Mouse (Mus musculus): Measurements from ENCODE around the gene Tax1bp3. TPM values are rescaled to one million over a fixed set of nuclear protein-coding genes. Genes with fewer than 3 reads are reported as not detected.
A peak's percentile ranks its signal among the peaks of the same experiment; 100 is the strongest.

Tax1bp3 gene
- polyA plus RNA-seq (2014; fragmentation: Nextera tagmentation; extraction: Ambion mirVana): 149 and 165 TPM in 2 replicates

DNA sequence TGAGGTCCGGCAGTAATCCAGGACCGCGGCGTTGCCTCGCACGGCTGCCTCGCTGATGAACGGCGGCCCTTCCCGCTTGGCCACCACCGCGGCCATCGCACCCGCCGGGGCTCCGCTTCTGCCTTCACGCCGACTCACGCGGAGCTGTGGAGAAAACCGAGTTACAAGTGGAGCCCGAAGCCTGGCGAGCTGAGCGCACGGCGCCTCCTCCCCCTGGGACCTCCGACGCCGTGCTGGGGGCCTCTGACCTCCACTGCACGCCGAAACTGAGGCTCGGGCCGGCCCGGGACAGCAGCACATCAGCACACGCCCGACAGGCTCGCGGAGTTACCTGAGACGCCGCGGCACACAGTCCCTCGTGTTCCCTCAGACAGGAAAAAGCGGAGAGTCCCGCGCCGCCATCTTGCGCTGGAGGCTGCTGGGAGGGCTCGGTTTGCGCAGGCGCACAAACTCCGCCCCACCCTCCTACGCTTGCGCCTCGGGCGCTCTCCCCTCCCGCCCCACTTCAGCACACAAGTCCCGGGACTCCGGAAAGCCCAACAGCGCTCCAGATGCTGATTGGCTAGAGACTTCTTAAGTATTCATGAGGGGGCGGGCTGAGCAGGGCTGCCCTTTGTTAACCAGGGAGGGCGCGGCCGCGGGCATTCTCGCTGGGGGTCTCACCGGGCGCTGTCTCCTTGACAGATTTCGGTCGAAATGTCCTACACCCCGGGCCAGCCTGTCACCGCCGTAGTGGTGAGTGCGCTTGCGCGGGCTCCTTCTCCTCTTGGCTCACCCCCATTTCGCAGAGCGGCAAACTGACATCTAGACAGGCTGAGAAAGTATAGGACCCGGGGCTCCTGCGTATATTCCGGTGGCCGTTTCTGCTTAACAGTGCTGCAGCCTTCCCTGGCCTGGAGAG lies at the start of gene Tax1bp3, which contains the start of gene Emc6:
Gene Tax1bp3, plus strand, starts transcription at position 476 of the 901 bp plus-strand sequence.
Gene Emc6, minus strand, starts transcription at position 430 of the 901 bp plus-strand sequence.
- DNase-seq (peak; percentile 98), ATAC-seq (ENCODE audit: low FRiP score, low TSS enrichment) (peak; percentile 98)
- Histone ChIP-seq H3K4me3 (replicated peaks; ENCODE audit: low read depth, low read length) (peak within 1 kb of the TSS; percentile 92), H3K4me1 (ENCODE audit: control insufficient read depth, insufficient read depth, low read length) (peaks cover 26% of the 10 kb centered on the region), H3K9me3 (ENCODE audit: control insufficient read depth, low read length) (no peaks in the 10 kb centered on the region), H3K4me2 (ENCODE audit: low read length) (peak within 1 kb of the TSS; percentile 72), H3K9ac (replicated peaks; ENCODE audit: low read length) (peak within 1 kb of the TSS; percentile 82), H3K27me3 (ENCODE audit: control insufficient read depth, insufficient read depth, low read length) (no peaks in the 10 kb centered on the region), H3K36me3 (ENCODE audit: control insufficient read depth, insufficient read depth, low read length) (peaks cover 20% of the 10 kb centered on the region; the same call in 1 of the 2 replicates), H3K27ac (replicated peaks; ENCODE audit: low read depth, low read length) (peak within 1 kb of the TSS; percentile 86)
- under 1% methylated on average over 81 of the region's 81 CpGs for WGBS

DNA sequence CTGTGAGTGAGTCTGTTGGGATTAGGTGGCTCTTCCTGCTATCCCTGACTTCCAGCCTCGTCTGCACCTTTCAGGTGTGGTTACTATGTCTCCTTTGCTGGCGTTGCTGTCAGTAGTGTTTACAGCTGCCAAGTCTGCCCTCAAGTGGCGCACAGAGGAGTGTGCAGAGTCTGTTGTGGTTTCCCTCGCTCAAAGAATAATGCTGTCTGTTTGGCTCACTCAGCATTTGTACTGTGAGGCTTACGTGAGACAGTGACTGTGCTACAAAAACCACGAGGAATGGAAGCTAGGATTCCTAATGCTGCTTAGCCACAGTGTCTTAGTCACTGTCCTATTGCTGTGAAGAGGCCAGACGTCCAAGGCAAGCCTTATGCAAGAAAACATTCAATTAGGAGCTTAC lies 45.9 kb upstream of the Tax1bp3 start:
- no peak overlapping the region for H3K27ac ChIP-seq (replicated peaks; ENCODE audit: low read depth, low read length)
- 88% methylated on average over 7 of the region's 7 CpGs for WGBS
- DNase-seq (no peak), ATAC-seq (ENCODE audit: low FRiP score, low TSS enrichment) (no peak)
- H3K4me1 ChIP-seq (ENCODE audit: control insufficient read depth, insufficient read depth, low read length): no peaks in the 10 kb centered on the region
- H3K36me3 ChIP-seq (ENCODE audit: control insufficient read depth, insufficient read depth, low read length): no peaks in the 10 kb centered on the region
- H3K4me2 ChIP-seq (ENCODE audit: low read length): no peak overlapping the region
- no peaks in the 10 kb centered on the region for H3K27me3 ChIP-seq (ENCODE audit: control insufficient read depth, insufficient read depth, low read length)
- no peaks in the 10 kb centered on the region for H3K9me3 ChIP-seq (ENCODE audit: control insufficient read depth, low read length)
- no peak overlapping the region for H3K4me3 ChIP-seq (replicated peaks; ENCODE audit: low read depth, low read length)
- H3K9ac ChIP-seq (replicated peaks; ENCODE audit: low read length): no peak overlapping the region

DNA sequence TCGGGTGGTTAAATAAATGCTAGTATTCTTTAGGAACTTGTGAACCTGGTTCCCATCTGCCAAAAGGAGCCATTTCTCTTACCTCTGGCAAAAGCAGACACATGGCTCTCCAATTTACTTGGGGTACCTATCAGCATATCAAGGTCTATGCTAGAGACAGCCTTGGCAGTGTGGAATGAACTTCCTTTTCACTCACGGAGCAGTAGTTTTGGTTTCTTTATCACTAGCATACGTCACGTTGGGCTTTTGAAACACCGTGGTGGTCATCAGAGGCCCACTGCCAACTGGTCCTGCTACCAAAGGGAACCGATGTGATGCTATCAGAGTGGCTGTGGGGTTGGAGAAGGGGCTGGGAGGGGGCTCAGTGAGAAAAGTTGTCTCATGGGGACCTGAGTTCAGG lies 43.9 kb upstream of the Tax1bp3 start:
- Histone ChIP-seq H3K27me3 (ENCODE audit: control insufficient read depth, insufficient read depth, low read length) (no peaks in the 10 kb centered on the region), H3K9ac (replicated peaks; ENCODE audit: low read length) (no peak overlapping the region), H3K9me3 (ENCODE audit: control insufficient read depth, low read length) (no peaks in the 10 kb centered on the region), H3K27ac (replicated peaks; ENCODE audit: low read depth, low read length) (no peak overlapping the region), H3K4me3 (replicated peaks; ENCODE audit: low read depth, low read length) (no peak overlapping the region), H3K36me3 (ENCODE audit: control insufficient read depth, insufficient read depth, low read length) (no peaks in the 10 kb centered on the region), H3K4me1 (ENCODE audit: control insufficient read depth, insufficient read depth, low read length) (peaks cover 4% of the 10 kb centered on the region; the same call in 1 of the 2 replicates), H3K4me2 (ENCODE audit: low read length) (no peak overlapping the region)
- ATAC-seq (ENCODE audit: low FRiP score, low TSS enrichment) (no peak), DNase-seq (no peak)
- WGBS: 99% methylated on average over 6 of the region's 6 CpGs

DNA sequence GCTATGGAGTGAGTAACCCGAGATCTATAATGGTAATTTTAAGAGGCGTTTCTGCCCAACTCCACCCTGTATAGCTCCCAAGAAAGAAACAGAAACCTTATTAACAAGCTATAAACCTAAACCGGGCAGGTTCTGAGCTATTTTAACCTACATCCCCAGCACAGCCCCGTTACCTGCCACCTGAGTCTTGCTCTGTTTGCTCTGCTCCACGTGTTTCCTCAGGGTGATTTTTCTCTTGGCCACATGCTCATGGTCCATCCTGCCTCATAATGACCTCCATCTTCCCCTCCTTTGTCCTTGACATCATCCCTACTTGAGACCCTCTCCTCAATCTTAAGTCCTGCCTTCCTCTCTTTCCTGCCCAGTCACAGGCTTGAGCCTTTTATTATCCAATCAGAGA lies 42.7 kb upstream of the Tax1bp3 start:
- Histone ChIP-seq H3K4me2 (ENCODE audit: low read length) (no peak overlapping the region), H3K36me3 (ENCODE audit: control insufficient read depth, insufficient read depth, low read length) (no peaks in the 10 kb centered on the region), H3K27ac (replicated peaks; ENCODE audit: low read depth, low read length) (no peak overlapping the region), H3K9me3 (ENCODE audit: control insufficient read depth, low read length) (no peaks in the 10 kb centered on the region), H3K4me1 (ENCODE audit: control insufficient read depth, insufficient read depth, low read length) (peaks cover 4% of the 10 kb centered on the region; the same call in 1 of the 2 replicates), H3K27me3 (ENCODE audit: control insufficient read depth, insufficient read depth, low read length) (no peaks in the 10 kb centered on the region), H3K9ac (replicated peaks; ENCODE audit: low read length) (no peak overlapping the region), H3K4me3 (replicated peaks; ENCODE audit: low read depth, low read length) (no peak overlapping the region)
- ATAC-seq (ENCODE audit: low FRiP score, low TSS enrichment) (no peak), DNase-seq (no peak)
- 93% methylated on average over 5 of the region's 5 CpGs for WGBS

- Histone ChIP-seq H3K27ac (replicated peaks; ENCODE audit: low read depth, low read length) (no peak overlapping the region), H3K9ac (replicated peaks; ENCODE audit: low read length) (no peak overlapping the region), H3K27me3 (ENCODE audit: control insufficient read depth, insufficient read depth, low read length) (no peaks in the 10 kb centered on the region), H3K9me3 (ENCODE audit: control insufficient read depth, low read length) (no peaks in the 10 kb centered on the region), H3K4me3 (replicated peaks; ENCODE audit: low read depth, low read length) (no peak overlapping the region), H3K4me1 (ENCODE audit: control insufficient read depth, insufficient read depth, low read length) (peaks cover 4% of the 10 kb centered on the region; the same call in 1 of the 2 replicates), H3K36me3 (ENCODE audit: control insufficient read depth, insufficient read depth, low read length) (no peaks in the 10 kb centered on the region), H3K4me2 (ENCODE audit: low read length) (peak overlapping the region; percentile 80)
- ATAC-seq (ENCODE audit: low FRiP score, low TSS enrichment) (no peak), DNase-seq (no peak)
- 92% methylated on average over 6 of the region's 6 CpGs for WGBS
These were observed 40.3 kb upstream of the Tax1bp3 start for GRCm38 (mm10) chr11:73136587-73136986.

- Histone ChIP-seq H3K36me3 (ENCODE audit: control insufficient read depth, insufficient read depth, low read length) (no peaks in the 10 kb centered on the region), H3K27me3 (ENCODE audit: control insufficient read depth, insufficient read depth, low read length) (no peaks in the 10 kb centered on the region), H3K9me3 (ENCODE audit: control insufficient read depth, low read length) (no peaks in the 10 kb centered on the region), H3K27ac (replicated peaks; ENCODE audit: low read depth, low read length) (no peak overlapping the region), H3K4me3 (replicated peaks; ENCODE audit: low read depth, low read length) (peak overlapping the region; percentile 76), H3K9ac (replicated peaks; ENCODE audit: low read length) (peak overlapping the region; percentile 66; the same call in 1 of the 2 replicates), H3K4me2 (ENCODE audit: low read length) (peak overlapping the region; percentile 80), H3K4me1 (ENCODE audit: control insufficient read depth, insufficient read depth, low read length) (peaks cover 4% of the 10 kb centered on the region; the same call in 1 of the 2 replicates)
- 47% methylated on average over 11 of the region's 11 CpGs for whole genome bisulfite sequencing
- DNase-seq: no peak
- ATAC-seq (ENCODE audit: low FRiP score, low TSS enrichment): no peak
These were observed 39.8 kb upstream of the Tax1bp3 start for GRCm38 (mm10) chr11:73137116-73137515.

DNA sequence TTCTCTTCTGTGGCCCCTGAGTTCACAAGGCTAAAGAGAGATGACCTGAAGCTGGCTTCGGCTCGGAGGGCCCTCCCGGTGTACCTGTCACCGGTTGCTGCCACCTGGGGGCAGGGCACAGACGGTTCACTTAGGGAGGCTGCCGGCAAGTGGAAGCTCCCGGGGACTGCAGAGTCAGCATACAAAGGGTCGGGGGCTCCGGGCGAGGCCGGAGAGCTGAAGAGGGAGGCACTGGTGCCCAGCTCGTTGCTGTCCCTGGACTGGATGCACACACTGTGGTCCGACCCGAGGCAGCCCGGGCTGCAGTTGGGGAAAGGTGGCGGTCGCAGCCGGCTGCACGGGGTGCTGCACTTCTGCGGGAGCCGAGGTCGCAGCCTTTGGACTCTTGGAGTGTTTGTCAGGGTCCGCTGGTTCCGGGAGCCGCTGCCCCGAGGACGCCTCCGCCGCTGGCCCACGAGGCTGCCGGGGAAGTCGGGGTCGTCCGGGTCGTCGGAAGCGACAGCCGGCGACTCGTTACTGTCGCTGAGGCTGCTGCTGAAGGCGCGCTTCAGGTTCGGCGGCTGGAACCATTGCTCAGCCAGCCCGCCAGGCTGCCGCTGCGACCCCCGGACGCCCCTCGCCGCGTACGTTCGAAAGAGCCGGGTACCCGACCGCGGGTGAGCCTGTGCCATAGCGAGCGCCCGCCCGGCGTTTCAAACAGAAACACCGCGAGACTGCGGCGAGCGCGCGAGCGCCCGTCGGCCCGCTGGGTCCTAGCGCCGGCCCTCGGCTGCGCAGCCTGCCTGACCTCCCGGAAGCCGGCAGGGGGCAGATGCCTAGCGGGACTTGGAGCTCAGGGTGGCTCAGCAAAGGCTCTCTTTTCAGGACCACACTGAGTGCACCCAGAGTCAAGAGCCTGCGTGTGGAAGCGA lies 39.0 kb upstream of the Tax1bp3 start, which contains the start of gene Haspin:
Gene Haspin, minus strand, starts transcription at position 704 of the 911 bp plus-strand sequence.
- peak within 1 kb of the TSS; percentile 76 for H3K4me3 ChIP-seq (replicated peaks; ENCODE audit: low read depth, low read length)
- H3K4me1 ChIP-seq (ENCODE audit: control insufficient read depth, insufficient read depth, low read length): peaks cover 4% of the 10 kb centered on the region; the same call in 1 of the 2 replicates
- H3K36me3 ChIP-seq (ENCODE audit: control insufficient read depth, insufficient read depth, low read length): no peaks in the 10 kb centered on the region
- peak within 1 kb of the TSS; percentile 66 for H3K9ac ChIP-seq (replicated peaks; ENCODE audit: low read length)
- WGBS: under 1% methylated on average over 84 of the region's 84 CpGs
- DNase-seq: peak; percentile 96
- H3K9me3 ChIP-seq (ENCODE audit: control insufficient read depth, low read length): no peaks in the 10 kb centered on the region
- peak; percentile 86 for ATAC-seq (ENCODE audit: low FRiP score, low TSS enrichment)
- H3K27ac ChIP-seq (replicated peaks; ENCODE audit: low read depth, low read length): no peak within 1 kb of the TSS
- no peaks in the 10 kb centered on the region for H3K27me3 ChIP-seq (ENCODE audit: control insufficient read depth, insufficient read depth, low read length)
- H3K4me2 ChIP-seq (ENCODE audit: low read length): peak within 1 kb of the TSS; percentile 80

- Histone ChIP-seq H3K4me1 (ENCODE audit: control insufficient read depth, insufficient read depth, low read length) (no peaks in the 10 kb centered on the region), H3K36me3 (ENCODE audit: control insufficient read depth, insufficient read depth, low read length) (no peaks in the 10 kb centered on the region), H3K4me2 (ENCODE audit: low read length) (no peak overlapping the region), H3K4me3 (replicated peaks; ENCODE audit: low read depth, low read length) (no peak overlapping the region), H3K9me3 (ENCODE audit: control insufficient read depth, low read length) (no peaks in the 10 kb centered on the region), H3K27me3 (ENCODE audit: control insufficient read depth, insufficient read depth, low read length) (no peaks in the 10 kb centered on the region), H3K9ac (replicated peaks; ENCODE audit: low read length) (no peak overlapping the region), H3K27ac (replicated peaks; ENCODE audit: low read depth, low read length) (no peak overlapping the region)
- no peak for DNase-seq
- WGBS: 83% methylated on average over 1 of the region's 1 CpGs
- no peak for ATAC-seq (ENCODE audit: low FRiP score, low TSS enrichment)
These were observed 32.6 kb upstream of the Tax1bp3 start for GRCm38 (mm10) chr11:73144261-73144681.

All from midbrain, embryonic 14.5 days (tissue).